Mouse (Mus musculus) heart, adult 18-20 months (tissue): ENCODE measurements around the gene Zfp275. TPM values are rescaled to one million over a fixed set of nuclear protein-coding genes. Genes with fewer than 3 reads are reported as not detected.

Experiments
- total RNA-seq, 2 experiments: library from RNA; stranded (reverse); gene quantifications; 2 replicates each; pipeline ENCODE4 v1.2.3; 2021

Zfp275 gene
- total RNA-seq, 2 experiments from 2014 or later = 5.6 to 6.6 TPM

Other genes starting within 250 kb of the Zfp275 start
- gene Xlr3a, start 245.5 kb upstream of the Zfp275 start, total RNA-seq = under 1 TPM; 0.47 to 0.62 TPM
- not detected for gene Gm14685, start 225.6 kb upstream of the Zfp275 start, total RNA-seq
- gene Xlr5b, start 193.8 kb upstream of the Zfp275 start, total RNA-seq = not detected
- not detected for gene DXBay18, start 193.2 kb upstream of the Zfp275 start, total RNA-seq
- not detected for gene Spin2d, start 165.6 kb upstream of the Zfp275 start, total RNA-seq
- 1 to 10 TPM in 1 of 2 experiments, under 1 TPM in 1; 0.75 to 1.2 TPM for gene Xlr3b, start 150.4 kb upstream of the Zfp275 start, total RNA-seq
- 1 to 10 TPM in 1 of 2 experiments, under 1 TPM in 1; 0.67 to 1.1 TPM for gene Xlr4b, start 128.3 kb upstream of the Zfp275 start, total RNA-seq
- gene F8a, start 114.3 kb upstream of the Zfp275 start, total RNA-seq = 1 to 10 TPM; 6.6 to 7.2 TPM
- not detected for gene Xlr4c, start 99.5 kb upstream of the Zfp275 start, total RNA-seq
- not detected for gene Xlr3c, start 77.2 kb upstream of the Zfp275 start, total RNA-seq
- not detected for gene Xlr5a, start 49.6 kb upstream of the Zfp275 start, total RNA-seq
- gene Xlr5c, start 49.6 kb upstream of the Zfp275 start, total RNA-seq = not detected
- gene Gm45015, start 5.8 kb upstream of the Zfp275 start, total RNA-seq = not detected
- gene Gm18336, start 56.1 kb downstream of the Zfp275 start, total RNA-seq = not detected
- gene Zfp92, start 68.5 kb downstream of the Zfp275 start, total RNA-seq = not detected
- gene Trex2, start 92.7 kb downstream of the Zfp275 start, total RNA-seq = not detected
- 1 to 10 TPM; 6.2 to 9.1 TPM for gene Haus7, start 116.4 kb downstream of the Zfp275 start, total RNA-seq
- gene Bgn, start 141.0 kb downstream of the Zfp275 start, total RNA-seq = 100 to 1,000 TPM; 174 to 186 TPM
- under 1 TPM; 0.17 to 0.28 TPM for gene Atp2b3, start 160.5 kb downstream of the Zfp275 start, total RNA-seq